Mouse (Mus musculus): ENCODE results near the gene Slc38a5. TPM values are rescaled to one million over a fixed set of nuclear protein-coding genes. Genes with fewer than 3 reads are reported as not detected.

Gene Slc38a5
- total and polyA plus RNA-seq, 3 experiments, result 0.29 to 1.9 (median 1.4) TPM

DNA sequence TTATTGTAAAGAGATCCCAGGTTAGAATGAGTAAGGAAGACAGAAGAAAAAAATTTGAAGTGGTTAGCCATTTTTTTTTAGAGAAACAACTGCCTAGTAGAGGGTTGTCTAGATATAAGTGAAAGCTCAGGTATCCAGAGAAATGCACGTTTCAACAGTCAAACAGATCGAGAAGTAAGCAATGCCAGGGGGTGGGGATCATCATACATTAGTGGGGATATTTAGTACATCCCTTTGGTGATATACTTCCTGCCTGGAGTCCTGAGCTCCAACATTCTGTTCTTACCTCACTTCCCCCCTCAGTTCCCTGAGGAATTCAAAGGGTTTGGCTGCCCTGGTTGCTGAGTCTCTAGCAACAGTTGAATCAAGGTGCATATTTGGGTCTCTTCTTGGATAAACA, 56.2 kb downstream of the Slc38a5 start, which contains the start of gene Ssxb10:
Gene Ssxb10 (plus strand): TSS at position 301 of the 400 bp plus-strand sequence.
- Histone ChIP-seq H3K79me2 (replicated peaks; ENCODE audit: control insufficient read depth, insufficient read depth, low read length) (no peaks in the 10 kb centered on the region), H3K36me3 (ENCODE audit: control insufficient read depth, insufficient read depth, low read length) (no peaks in the 10 kb centered on the region), H3K9ac (ENCODE audit: low read depth, low read length) (no peak within 1 kb of the TSS), H3K27me3 (ENCODE audit: control insufficient read depth, insufficient read depth, low read length) (no peaks in the 10 kb centered on the region), H3K4me3 (no peak within 1 kb of the TSS), H3K27ac (no peak within 1 kb of the TSS), H3K4me1 (ENCODE audit: control insufficient read depth, insufficient read depth, low read length) (no peaks in the 10 kb centered on the region)
- 29% methylated on average over 2 of the region's 2 CpGs for WGBS
- TF ChIP-seq CTCF (IDR thresholded peaks at IDR 0.05) (no peak), POLR2A (IDR thresholded peaks at IDR 0.05; ENCODE audit: insufficient read depth, low read depth, low read length) (no peak), EP300 (IDR thresholded peaks at IDR 0.05; ENCODE audit: insufficient read depth, low read depth, low read length) (no peak)
- no peak for DNase-seq
- intact Hi-C loops (cut with DNase I), result no loop called here

Other genes with a start within 250 kb of the Slc38a5 start
- gene Suv39h1, start 196.4 kb upstream of the Slc38a5 start, total RNA-seq (2021), result 1 to 10 TPM; 3.6 to 3.9 TPM
- 4.6 and 6.1 TPM in 2 replicates for gene Suv39h1, start 196.4 kb upstream of the Slc38a5 start, polyA plus RNA-seq (2012; rRNA removed)
- gene Was, start 180.6 kb upstream of the Slc38a5 start, total RNA-seq (2021), result 1 to 10 TPM; 1.7 to 2.6 TPM
- 1.9 and 2.2 TPM in 2 replicates for gene Was, start 180.6 kb upstream of the Slc38a5 start, polyA plus RNA-seq (2012; rRNA removed)
- 10 to 100 TPM; 35.1 to 39.6 TPM for gene Wdr13, start 138.2 kb upstream of the Slc38a5 start, total RNA-seq (2021)
- gene Wdr13, start 138.2 kb upstream of the Slc38a5 start, polyA plus RNA-seq (2012; rRNA removed), result 56.0 and 60.2 TPM in 2 replicates
- gene Rbm3, start 125.3 kb upstream of the Slc38a5 start, total RNA-seq (2021), result 10 to 100 TPM; 38.1 to 78.9 TPM
- gene Rbm3, start 125.3 kb upstream of the Slc38a5 start, polyA plus RNA-seq (2012; rRNA removed), result 44.1 and 55.3 TPM in 2 replicates
- 1 to 10 TPM; 3.7 to 4.3 TPM for gene Tbc1d25, start 95.0 kb upstream of the Slc38a5 start, total RNA-seq (2021)
- gene Tbc1d25, start 95.0 kb upstream of the Slc38a5 start, polyA plus RNA-seq (2012; rRNA removed), result 8.7 and 8.9 TPM in 2 replicates
- 10 to 100 TPM; 15.2 to 23.1 TPM for gene Ebp, start 77.6 kb upstream of the Slc38a5 start, total RNA-seq (2021)
- 37.3 and 40.2 TPM in 2 replicates for gene Ebp, start 77.6 kb upstream of the Slc38a5 start, polyA plus RNA-seq (2012; rRNA removed)
- 1 to 10 TPM; 2.3 to 2.9 TPM for gene Porcn, start 64.6 kb upstream of the Slc38a5 start, total RNA-seq (2021)
- gene Porcn, start 64.6 kb upstream of the Slc38a5 start, polyA plus RNA-seq (2012; rRNA removed), result 11.9 and 15.8 TPM in 2 replicates
- gene Ftsj1, start 18.7 kb upstream of the Slc38a5 start, total RNA-seq (2021), result 10 to 100 TPM in 1 of 2 experiments, 1 to 10 TPM in 1; 9.6 to 11.8 TPM
- 20.0 and 24.0 TPM in 2 replicates for gene Ftsj1, start 18.7 kb upstream of the Slc38a5 start, polyA plus RNA-seq (2012; rRNA removed)
- gene Ssxb10, start 56.3 kb downstream of the Slc38a5 start, total RNA-seq (2021), result not detected
- not detected in 2 replicates for gene Ssxb10, start 56.3 kb downstream of the Slc38a5 start, polyA plus RNA-seq (2012; rRNA removed)
- gene Ssxb9, start 95.8 kb downstream of the Slc38a5 start, total RNA-seq (2021), result not detected
- gene Ssxb9, start 95.8 kb downstream of the Slc38a5 start, polyA plus RNA-seq (2012; rRNA removed), result not detected in 2 replicates
- gene Ssxb1, start 142.2 kb downstream of the Slc38a5 start, total RNA-seq (2021), result not detected
- gene Ssxb1, start 142.2 kb downstream of the Slc38a5 start, polyA plus RNA-seq (2012; rRNA removed), result not detected in 2 replicates
- gene Ssxb2, start 190.6 kb downstream of the Slc38a5 start, total RNA-seq (2021), result not detected
- not detected in 2 replicates for gene Ssxb2, start 190.6 kb downstream of the Slc38a5 start, polyA plus RNA-seq (2012; rRNA removed)

All from heart, adult 2 months (tissue).